Mouse (Mus musculus) forebrain, embryonic 16.5 days (tissue): ENCODE measurements around the gene Kif14. TPM values are rescaled to one million over a fixed set of nuclear protein-coding genes. Genes with fewer than 3 reads are reported as not detected.
A peak's percentile ranks its signal among the peaks of the same experiment; 100 is the strongest.

Experiments used
- ATAC-seq: fragments of 200-750 bp; cut with Nextera tagmentation; 2 replicates; pipeline ENCODE4 v1.8.0; 2017; ENCODE audit warnings: mild to moderate bottlenecking, moderate library complexity
- H3K27ac ChIP-seq: fragments of 300-500 bp; sonication (generic); 2 replicates; pipeline ENCODE4 v1.5.1; 2014; ENCODE audit warnings: low read length, control low read depth
- H3K27me3 ChIP-seq: fragments of 300-500 bp; sonication (generic); replicated peaks from 2 replicates; pipeline ENCODE4 v1.6.1; 2014; ENCODE audit warnings: low read length; ENCODE audit not compliant: control insufficient read depth, insufficient read depth
- H3K36me3 ChIP-seq: fragments of 300-500 bp; sonication (generic); 2 replicates; pipeline ENCODE4 v1.6.1; 2014; ENCODE audit not compliant: control insufficient read depth, insufficient read depth
- H3K4me1 ChIP-seq: fragments of 300-500 bp; sonication (generic); replicated peaks from 2 replicates; pipeline ENCODE4 v1.6.1; 2014; ENCODE audit warnings: low read length; ENCODE audit not compliant: control insufficient read depth, insufficient read depth
- H3K4me2 ChIP-seq: fragments of 300-500 bp; sonication (generic); 2 replicates; pipeline ENCODE4 v1.6.1; 2014; ENCODE audit warnings: mild to moderate bottlenecking, low read length, control low read depth
- H3K4me3 ChIP-seq: fragments of 300-500 bp; sonication (generic); replicated peaks from 2 replicates; pipeline ENCODE4 v1.5.1; 2014; ENCODE audit warnings: mild to moderate bottlenecking, low read length, control low read depth
- H3K9ac ChIP-seq: fragments of 300-500 bp; sonication (generic); replicated peaks from 2 replicates; pipeline ENCODE4 v1.6.1; 2014; ENCODE audit warnings: low read depth, low read length, control low read depth
- H3K9me3 ChIP-seq: fragments of 300-500 bp; sonication (generic); 2 replicates; pipeline ENCODE4 v1.6.1; 2016; ENCODE audit warnings: low read length; ENCODE audit not compliant: control insufficient read depth
- WGBS: fragments of 180-500 bp; shearing (Covaris S2); extraction: QIAGEN DNeasy Blood & Tissue Kit; methylation state at CpG from one replicate; pipeline ENCODE4 v1.1.7; 2014; 5-methylcytosine and 5-hydroxymethylcytosine counted together
- polyA plus RNA-seq: library from polyadenylated mRNA; unstranded; fragments of >200 nt; fragmentation: Nextera tagmentation; extraction: Ambion mirVana; gene quantifications from 2 replicates; pipeline ENCODE4 v1.2.1, GENCODE M21; 2015

Kif14 gene
- polyA plus RNA-seq, 1 experiment from 2014 or later = 1.7 TPM

- H3K9me3 ChIP-seq = no peaks in the 10 kb centered on the region
- no peaks in the 10 kb centered on the region for H3K36me3 ChIP-seq
- H3K9ac ChIP-seq = no peak overlapping the region
- 46% methylated on average over 20 of the region's 20 CpGs for WGBS
- H3K4me2 ChIP-seq = peak overlapping the region; percentile 16
- peaks cover 3% of the 10 kb centered on the region; the same call in 1 of the 2 replicates for H3K4me1 ChIP-seq
- no peak for ATAC-seq
- H3K27ac ChIP-seq = no peak overlapping the region
- H3K27me3 ChIP-seq = no peaks in the 10 kb centered on the region
- no peak overlapping the region for H3K4me3 ChIP-seq
These were observed 103.6 kb downstream of the Kif14 start for GRCm38 (mm10) chr1:136569626-136570297.

- H3K4me3 ChIP-seq = no peak overlapping the region
These were observed 104.1 kb downstream of the Kif14 start for GRCm38 (mm10) chr1:136570298-136570653.

GRCm38 (mm10) chr1:136570976-136571375, 104.8 kb downstream of the Kif14 start:
- H3K4me1 ChIP-seq = peaks cover 3% of the 10 kb centered on the region; the same call in 1 of the 2 replicates
- no peak for ATAC-seq
- H3K9ac ChIP-seq = no peak overlapping the region
- WGBS = 85% methylated on average over 9 of the region's 9 CpGs
- no peaks in the 10 kb centered on the region for H3K27me3 ChIP-seq
- no peak overlapping the region for H3K4me2 ChIP-seq
- H3K27ac ChIP-seq = no peak overlapping the region
- H3K4me3 ChIP-seq = no peak overlapping the region
- H3K9me3 ChIP-seq = no peaks in the 10 kb centered on the region
- H3K36me3 ChIP-seq = no peaks in the 10 kb centered on the region

More at GRCm38 (mm10) chr1:136570298-136570653, 104.1 kb downstream of the Kif14 start:
- 13% methylated on average over 13 of the region's 13 CpGs for WGBS
- ATAC-seq = no peak
- no peak overlapping the region for H3K27ac ChIP-seq
- H3K27me3 ChIP-seq = no peaks in the 10 kb centered on the region
- no peaks in the 10 kb centered on the region for H3K36me3 ChIP-seq
- no peaks in the 10 kb centered on the region for H3K9me3 ChIP-seq
- peaks cover 3% of the 10 kb centered on the region; the same call in 1 of the 2 replicates for H3K4me1 ChIP-seq
- no peak overlapping the region for H3K9ac ChIP-seq
- H3K4me2 ChIP-seq = peak overlapping the region; percentile 16; the same call in 1 of the 2 replicates

GRCm38 (mm10) chr1:136571530-136571929, 105.4 kb downstream of the Kif14 start:
- Histone ChIP-seq H3K4me3 (no peak overlapping the region), H3K4me1 (peaks cover 3% of the 10 kb centered on the region; the same call in 1 of the 2 replicates), H3K4me2 (no peak overlapping the region), H3K36me3 (no peaks in the 10 kb centered on the region), H3K27me3 (no peaks in the 10 kb centered on the region), H3K27ac (no peak overlapping the region), H3K9me3 (no peaks in the 10 kb centered on the region), H3K9ac (no peak overlapping the region)
- ATAC-seq = no peak
- 89% methylated on average over 10 of the region's 10 CpGs for WGBS

- 47% methylated on average over 16 of the region's 16 CpGs for WGBS
These were observed 111.9 kb downstream of the Kif14 start for GRCm38 (mm10) chr1:136577890-136578663.

GRCm38 (mm10) chr1:136579360-136579759, 113.2 kb downstream of the Kif14 start:
- Histone ChIP-seq H3K4me1 (no peaks in the 10 kb centered on the region), H3K9ac (no peak overlapping the region), H3K9me3 (no peaks in the 10 kb centered on the region), H3K4me3 (no peak overlapping the region), H3K27ac (no peak overlapping the region), H3K36me3 (no peaks in the 10 kb centered on the region), H3K4me2 (no peak overlapping the region), H3K27me3 (peaks cover 3% of the 10 kb centered on the region; the same call in 1 of the 2 replicates)
- 93% methylated on average over 14 of the region's 14 CpGs for WGBS
- no peak for ATAC-seq

More at GRCm38 (mm10) chr1:136577890-136578663, 111.9 kb downstream of the Kif14 start:
- H3K9ac ChIP-seq = no peak overlapping the region
- no peaks in the 10 kb centered on the region for H3K36me3 ChIP-seq
- no peaks in the 10 kb centered on the region for H3K9me3 ChIP-seq
- H3K4me1 ChIP-seq = no peaks in the 10 kb centered on the region
- no peak overlapping the region for H3K4me3 ChIP-seq
- no peak overlapping the region for H3K27ac ChIP-seq
- H3K27me3 ChIP-seq = peaks cover 3% of the 10 kb centered on the region; the same call in 1 of the 2 replicates
- H3K4me2 ChIP-seq = no peak overlapping the region
- no peak for ATAC-seq

- H3K27ac ChIP-seq = no peak overlapping the region
- WGBS = 95% methylated on average over 8 of the region's 8 CpGs
- H3K27me3 ChIP-seq = peaks cover 3% of the 10 kb centered on the region; the same call in 1 of the 2 replicates
- no peak overlapping the region for H3K4me2 ChIP-seq
- no peaks in the 10 kb centered on the region for H3K4me1 ChIP-seq
- no peaks in the 10 kb centered on the region for H3K9me3 ChIP-seq
- no peak overlapping the region for H3K4me3 ChIP-seq
- ATAC-seq = no peak
- H3K9ac ChIP-seq = no peak overlapping the region
- H3K36me3 ChIP-seq = no peaks in the 10 kb centered on the region
These were observed 114.1 kb downstream of the Kif14 start for GRCm38 (mm10) chr1:136580266-136580665.

Other genes starting within 250 kb of the Kif14 start
- gene Inava, start 232.1 kb upstream of the Kif14 start, polyA plus RNA-seq = 4.2 and 5.2 TPM in 2 replicates
- not detected in 2 replicates for gene Gpr25, start 205.5 kb upstream of the Kif14 start, polyA plus RNA-seq
- gene Camsap2, start 120.2 kb upstream of the Kif14 start, polyA plus RNA-seq = 30.8 and 32.0 TPM in 2 replicates
- 17.2 and 19.0 TPM in 2 replicates for gene Ddx59, start 51.1 kb upstream of the Kif14 start, polyA plus RNA-seq
- gene Zfp281, start 158.6 kb downstream of the Kif14 start, polyA plus RNA-seq = 26.1 and 30.2 TPM in 2 replicates